Mouse (Mus musculus): ENCODE data around the gene Sh3kbp1.

GRCm38 (mm10) chrX:159809510-159809909, 182.4 kb downstream of the Sh3kbp1 start:
- no peak for TF ChIP-seq CTCF (IDR thresholded peaks at IDR 0.05)
- no peak for TF ChIP-seq EP300 (IDR thresholded peaks at IDR 0.05)
